Mouse (Mus musculus) heart, postnatal 0 days (tissue): ENCODE data around the gene Lrfn2.

ENCODE experiments used
- CTCF ChIP-seq: IDR thresholded peaks from 2 replicates; pipeline ENCODE4 v1.5.1; 2016; ENCODE audit warnings: antibody characterized with exemption, control low read depth, low read depth
- EP300 ChIP-seq: IDR thresholded peaks from 2 replicates; pipeline ENCODE4 v1.6.1; 2016; ENCODE audit warnings: antibody characterized with exemption, low read depth

DNA sequence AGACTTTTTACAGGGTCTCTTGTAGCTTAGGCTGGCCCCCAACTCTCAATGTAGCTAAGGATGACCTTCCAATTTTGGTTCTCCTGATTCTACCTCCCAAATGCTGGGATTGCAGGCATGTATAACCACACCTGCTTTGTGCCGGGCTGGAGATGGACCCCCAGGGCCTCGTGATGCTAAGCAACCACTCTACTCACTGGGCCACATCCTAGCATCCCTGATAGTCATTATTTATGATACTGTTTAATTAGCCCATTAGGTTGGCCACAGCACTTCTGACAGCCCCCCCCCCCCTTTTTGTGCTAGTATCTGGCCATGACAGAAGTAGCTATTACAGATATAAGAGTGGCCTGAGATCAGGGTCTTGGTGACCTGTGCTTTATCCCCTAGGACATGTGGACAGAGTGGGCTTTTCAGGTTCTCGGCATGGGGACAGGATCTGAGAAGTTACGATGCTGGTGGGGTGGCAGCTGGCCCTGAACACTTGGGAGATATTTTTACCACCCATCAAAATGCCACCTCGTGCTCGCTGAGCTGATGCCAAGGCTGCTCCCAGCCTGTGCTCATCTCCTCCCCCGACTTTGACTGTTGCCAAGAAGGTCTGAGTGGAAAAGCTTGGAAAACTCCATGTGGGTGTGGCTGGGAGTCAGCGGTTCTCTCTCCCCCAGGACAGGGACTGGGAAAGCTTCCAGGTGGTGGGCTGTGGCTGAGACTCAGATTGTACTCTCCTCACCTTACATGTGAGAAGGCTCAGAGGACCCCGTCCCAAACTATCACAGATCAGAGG is 151.6 kb downstream of the Lrfn2 start:
- TF ChIP-seq CTCF (no peak), EP300 (no peak)
